Mouse (Mus musculus): ENCODE measurements around the gene Mark1. TPM values are rescaled to one million over a fixed set of nuclear protein-coding genes. Genes with fewer than 3 reads are reported as not detected.
A peak's percentile ranks its signal among the peaks of the same experiment; 100 is the strongest.

Mark1 gene
- total RNA-seq, 1 experiment from 2014 or later: not detected

DNA sequence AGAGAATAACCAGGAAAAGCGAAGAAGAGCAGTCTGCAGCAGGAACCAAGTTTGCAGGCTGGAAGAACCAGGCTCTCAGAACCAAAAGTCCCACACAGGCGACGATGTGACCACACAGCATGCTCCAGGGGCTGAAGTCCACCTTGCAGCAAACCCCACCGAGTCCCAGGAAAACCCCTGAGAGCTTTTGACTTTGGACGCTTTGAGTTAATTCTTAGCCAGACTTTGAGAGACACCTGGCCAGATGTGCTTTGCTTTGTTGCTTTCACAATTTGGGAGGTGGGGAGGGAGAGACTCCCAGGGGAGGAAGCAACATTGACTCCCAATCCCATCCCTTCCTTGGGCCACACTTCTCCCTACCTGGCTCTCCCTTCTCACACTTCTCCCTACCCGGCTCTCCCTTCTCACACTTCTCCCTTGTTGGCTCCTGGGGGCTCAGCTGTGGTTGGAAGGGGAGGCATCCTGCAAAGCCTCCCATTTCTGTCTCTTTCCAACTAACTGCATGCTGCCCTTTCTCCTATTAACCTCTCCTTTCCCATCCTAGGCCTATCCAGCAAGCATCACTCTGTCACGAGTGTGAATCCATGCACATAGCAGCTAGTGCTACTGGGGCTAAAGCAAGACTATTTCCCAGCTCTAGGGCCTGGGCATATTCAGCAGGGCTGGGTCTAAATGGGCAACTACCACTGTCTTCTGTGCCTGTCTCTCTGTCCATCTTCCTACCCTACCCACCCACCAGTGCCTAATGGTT, 127.1 kb downstream of the Mark1 start:
- no peak for ATAC-seq (replicated peaks in 1 of 2; ENCODE audit: insufficient read depth in 1 of 2, low FRiP score in 2 of 2, low TSS enrichment in 1 of 2, low read depth in 1 of 2, poor library complexity in 2 of 2, severe bottlenecking in 2 of 2)

DNA sequence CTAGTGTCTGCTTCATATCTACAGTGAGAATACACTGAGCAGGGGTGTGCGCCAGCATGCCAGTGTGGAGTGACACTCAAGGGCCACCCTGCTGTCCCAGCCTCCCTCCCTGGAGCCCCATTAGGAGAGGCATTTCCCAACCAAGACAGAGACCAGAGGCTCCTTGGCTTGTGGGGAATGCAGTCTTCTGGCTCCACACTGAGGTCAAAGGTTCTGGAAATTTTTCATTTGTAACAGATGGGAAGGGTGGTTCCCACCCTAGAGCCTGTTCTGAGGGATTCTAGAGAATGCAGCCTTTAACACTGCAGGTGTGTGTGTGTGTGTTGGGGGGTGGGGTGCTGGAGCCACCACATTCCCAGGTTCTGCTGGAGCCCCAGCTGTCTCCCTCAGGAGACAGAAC, 127.9 kb downstream of the Mark1 start:
- ATAC-seq (replicated peaks in 1 of 2; ENCODE audit: insufficient read depth in 1 of 2, low FRiP score in 2 of 2, low TSS enrichment in 1 of 2, low read depth in 1 of 2, poor library complexity in 2 of 2, severe bottlenecking in 2 of 2): no peak

DNA sequence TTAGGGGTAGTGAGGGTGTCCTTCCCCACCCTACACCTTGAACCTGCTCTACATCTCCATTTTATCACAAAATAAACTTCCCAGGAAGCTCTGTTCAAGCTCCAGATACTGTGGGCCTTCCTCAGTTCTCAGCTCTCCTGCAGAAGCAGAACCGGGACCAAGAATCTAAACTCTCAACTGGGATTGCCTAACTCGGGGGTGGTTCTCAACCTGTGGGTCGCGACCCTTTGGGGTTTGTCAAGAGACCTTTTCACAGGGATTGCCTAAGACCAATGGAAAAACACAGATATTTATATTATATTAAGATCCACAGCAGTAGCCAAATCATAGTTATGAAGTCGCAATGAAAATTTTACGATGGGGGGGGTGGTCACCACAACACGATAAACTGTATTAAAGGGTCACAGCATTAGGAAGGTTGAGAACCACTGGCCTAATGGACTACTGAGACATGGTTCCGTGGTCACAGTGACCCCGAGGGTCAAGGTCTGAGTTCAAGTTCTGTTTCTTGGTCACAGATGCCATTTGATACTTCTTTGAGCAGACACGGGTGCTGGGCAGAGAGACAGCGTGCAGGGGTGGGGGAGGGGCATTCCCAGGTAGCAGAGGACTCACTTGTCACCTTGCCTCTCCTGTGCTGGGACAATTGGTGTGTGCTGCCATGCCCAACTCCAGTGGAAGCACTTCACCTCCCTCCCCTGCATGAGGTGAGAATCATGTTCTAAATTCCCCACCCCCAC, 128.6 kb downstream of the Mark1 start:
- no peak for ATAC-seq (replicated peaks in 1 of 2; ENCODE audit: insufficient read depth in 1 of 2, low FRiP score in 2 of 2, low TSS enrichment in 1 of 2, low read depth in 1 of 2, poor library complexity in 2 of 2, severe bottlenecking in 2 of 2)

DNA sequence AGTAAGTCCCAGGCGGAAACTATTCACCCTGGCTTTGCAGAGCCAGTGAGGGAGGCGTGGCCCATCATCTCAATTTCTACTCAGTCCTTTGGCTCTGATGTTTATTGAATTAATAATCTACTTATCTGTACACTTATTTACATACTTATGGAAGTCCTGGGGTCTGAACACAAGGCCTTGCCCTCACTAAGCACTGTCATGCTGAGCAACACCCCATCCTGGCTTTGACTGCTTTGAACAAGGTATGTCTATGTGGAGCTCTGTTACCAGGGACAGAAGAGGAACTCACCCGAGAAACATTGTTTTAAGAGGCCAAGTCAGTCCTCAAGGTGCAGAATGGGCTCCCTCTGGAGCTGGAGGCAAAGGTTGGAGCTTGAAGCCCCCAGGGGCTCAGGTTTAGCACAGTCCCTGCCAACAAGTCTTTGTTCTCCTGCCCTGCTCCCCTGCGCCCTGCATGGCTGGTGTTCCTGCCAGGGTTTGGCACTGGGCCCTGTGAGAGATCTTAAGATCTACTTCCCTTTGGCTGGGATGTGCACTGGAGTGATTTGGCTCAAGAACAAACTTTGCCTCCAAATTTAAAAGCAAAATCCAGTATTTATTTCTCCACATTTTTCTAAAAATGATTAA, 129.3 kb downstream of the Mark1 start:
- ATAC-seq (replicated peaks in 1 of 2; ENCODE audit: insufficient read depth in 1 of 2, low FRiP score in 2 of 2, low TSS enrichment in 1 of 2, low read depth in 1 of 2, poor library complexity in 2 of 2, severe bottlenecking in 2 of 2): 0 out of 4 replicates have a peak, but pooled peaks of 1 of the 2 experiments have one; percentile 50

DNA sequence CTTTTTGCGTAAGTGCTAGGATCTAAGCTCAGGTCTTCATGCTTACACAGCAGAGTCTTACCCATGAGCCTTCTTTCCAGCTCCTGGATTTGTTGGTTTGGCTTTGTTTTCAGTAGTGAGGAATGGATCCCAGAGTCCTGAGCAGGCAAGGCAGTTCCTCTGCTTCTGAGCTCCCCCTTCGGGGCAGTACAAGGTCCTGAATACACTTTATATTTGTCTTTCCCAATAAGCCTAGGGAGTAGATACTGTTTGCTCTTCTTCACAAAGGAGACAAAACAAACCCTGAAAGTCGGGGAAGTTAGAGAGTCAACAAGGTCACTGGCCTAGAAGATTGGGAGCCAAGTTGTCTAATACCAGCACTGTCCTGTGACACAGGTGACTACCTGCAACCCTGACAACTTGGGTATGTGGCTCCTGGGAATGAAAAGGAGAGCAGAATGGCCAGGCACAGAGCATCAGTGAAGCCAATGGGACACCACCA, 131.7 kb downstream of the Mark1 start:
- no peak for ATAC-seq (replicated peaks in 1 of 2; ENCODE audit: insufficient read depth in 1 of 2, low FRiP score in 2 of 2, low TSS enrichment in 1 of 2, low read depth in 1 of 2, poor library complexity in 2 of 2, severe bottlenecking in 2 of 2)

DNA sequence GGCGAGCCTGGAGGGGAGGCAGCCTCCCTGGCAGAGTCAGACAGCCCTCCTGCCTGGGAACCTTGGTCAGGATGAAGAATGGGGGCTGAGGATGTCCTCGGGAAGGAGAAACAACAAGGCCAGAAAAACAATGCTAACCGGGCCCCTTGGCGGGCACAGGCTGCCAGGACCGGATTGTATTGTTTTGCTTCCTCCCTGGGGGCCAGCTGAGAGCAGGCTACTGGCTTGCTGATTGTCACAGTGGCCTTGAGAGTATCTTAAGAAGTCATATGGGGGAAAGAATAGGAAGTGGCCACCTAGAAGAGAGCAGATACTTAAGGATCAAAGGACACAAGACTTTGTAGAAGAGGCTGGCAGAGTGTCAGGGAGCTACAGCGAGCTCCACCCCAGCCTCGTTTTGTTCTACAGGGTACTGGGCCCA, 135.0 kb downstream of the Mark1 start:
- ATAC-seq (replicated peaks in 1 of 2; ENCODE audit: insufficient read depth in 1 of 2, low FRiP score in 2 of 2, low TSS enrichment in 1 of 2, low read depth in 1 of 2, poor library complexity in 2 of 2, severe bottlenecking in 2 of 2): no peak

DNA sequence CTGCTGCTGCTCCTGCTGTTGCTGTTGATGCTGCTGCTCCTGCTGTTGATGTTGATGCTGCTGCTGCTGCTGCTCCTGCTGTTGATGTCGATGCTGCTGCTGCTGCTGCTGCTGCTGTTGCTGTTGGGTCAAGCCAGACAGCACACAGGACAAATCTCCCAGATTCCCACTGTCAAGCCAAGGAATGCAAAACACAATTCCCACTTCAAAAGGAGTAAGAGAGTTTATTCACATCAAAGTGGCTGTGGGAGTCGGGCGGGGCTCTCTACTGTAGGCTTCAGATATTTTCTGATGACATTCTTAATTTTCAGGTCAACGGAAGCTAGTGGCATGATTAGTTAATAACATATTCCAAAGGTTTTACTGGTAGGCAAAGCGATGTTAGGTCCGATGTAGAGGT, 136.7 kb downstream of the Mark1 start:
- ATAC-seq (replicated peaks in 1 of 2; ENCODE audit: insufficient read depth in 1 of 2, low FRiP score in 2 of 2, low TSS enrichment in 1 of 2, low read depth in 1 of 2, poor library complexity in 2 of 2, severe bottlenecking in 2 of 2): no peak

DNA sequence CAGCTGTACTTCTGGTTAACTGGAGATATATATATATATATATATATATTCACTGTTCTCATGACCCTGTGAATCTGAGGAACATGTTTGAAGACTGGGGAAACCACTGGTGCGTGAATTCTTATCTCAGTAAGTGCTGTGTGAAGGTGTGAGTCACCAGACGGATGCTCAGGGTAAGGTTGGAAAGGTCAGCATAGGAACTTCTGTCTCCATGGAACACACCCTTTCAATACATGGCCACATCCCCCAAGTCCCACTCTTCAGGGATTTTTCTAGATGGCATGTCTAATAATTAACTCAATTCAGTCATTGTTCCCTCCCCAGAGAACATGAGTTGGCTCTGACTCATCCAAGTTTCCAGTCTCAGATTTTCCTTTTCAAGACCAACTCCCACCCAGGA, 137.8 kb downstream of the Mark1 start:
- ATAC-seq (replicated peaks in 1 of 2; ENCODE audit: insufficient read depth in 1 of 2, low FRiP score in 2 of 2, low TSS enrichment in 1 of 2, low read depth in 1 of 2, poor library complexity in 2 of 2, severe bottlenecking in 2 of 2): no peak

DNA sequence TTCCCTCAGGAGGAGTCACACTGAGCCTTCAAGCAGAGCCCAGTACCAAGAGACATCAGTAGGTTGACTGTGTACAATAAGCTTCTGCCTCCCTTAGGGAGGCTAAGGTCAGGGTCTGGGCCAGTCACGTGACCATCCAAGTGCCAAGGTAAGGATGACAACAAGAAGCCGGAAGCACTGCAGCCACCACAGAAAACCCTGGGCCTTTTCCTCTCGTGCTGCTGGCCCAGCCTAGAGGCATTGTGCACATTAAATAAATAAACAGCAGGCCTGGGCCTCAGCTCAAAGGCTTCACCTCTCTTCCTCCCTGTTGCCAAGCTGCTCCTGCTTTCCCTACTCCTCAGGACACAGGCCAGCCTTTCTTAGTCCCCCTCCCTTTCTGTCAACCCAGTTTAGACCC, 139.1 kb downstream of the Mark1 start:
- ATAC-seq (replicated peaks in 1 of 2; ENCODE audit: insufficient read depth in 1 of 2, low FRiP score in 2 of 2, low TSS enrichment in 1 of 2, low read depth in 1 of 2, poor library complexity in 2 of 2, severe bottlenecking in 2 of 2): no peak

DNA sequence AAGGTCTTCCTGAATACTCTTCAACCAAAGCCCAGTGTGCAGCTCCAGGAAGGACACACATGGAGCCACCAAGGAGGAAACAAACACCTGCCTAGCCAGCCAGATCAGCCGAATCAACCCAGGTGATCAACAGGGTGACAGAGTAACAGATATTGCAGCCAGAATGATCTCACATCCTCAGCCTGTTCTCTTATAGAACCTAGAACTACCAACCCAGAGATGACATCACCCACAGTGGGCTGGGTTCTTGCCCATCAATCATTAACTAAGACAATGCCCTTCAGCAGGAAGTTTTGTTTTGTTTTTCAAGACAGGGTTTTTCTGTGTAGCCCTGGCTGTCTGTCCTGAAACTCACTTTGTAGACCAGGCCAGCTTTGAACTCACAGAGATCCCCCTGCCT, 141.1 kb downstream of the Mark1 start:
- no peak for ATAC-seq (replicated peaks in 1 of 2; ENCODE audit: insufficient read depth in 1 of 2, low FRiP score in 2 of 2, low TSS enrichment in 1 of 2, low read depth in 1 of 2, poor library complexity in 2 of 2, severe bottlenecking in 2 of 2)

DNA sequence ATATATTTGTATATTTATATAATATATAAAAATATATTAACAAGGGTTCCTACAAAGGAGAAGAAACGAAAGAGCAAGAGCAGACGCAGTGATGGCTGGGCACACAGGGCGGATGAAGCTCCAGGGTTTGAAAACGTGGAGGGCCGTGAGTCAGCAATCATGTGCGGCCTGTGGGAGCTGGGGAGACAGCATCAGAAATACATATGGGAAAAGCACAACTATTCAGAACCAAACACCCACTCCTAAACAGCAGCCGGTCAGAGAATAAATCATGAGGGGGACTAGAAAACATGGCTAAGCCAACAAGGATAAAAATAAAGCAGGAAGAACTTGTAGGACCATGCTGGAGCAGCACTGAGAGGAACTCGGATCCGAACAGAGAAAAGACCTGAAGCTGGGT, 142.2 kb downstream of the Mark1 start:
- no peak for ATAC-seq (replicated peaks in 1 of 2; ENCODE audit: insufficient read depth in 1 of 2, low FRiP score in 2 of 2, low TSS enrichment in 1 of 2, low read depth in 1 of 2, poor library complexity in 2 of 2, severe bottlenecking in 2 of 2)

DNA sequence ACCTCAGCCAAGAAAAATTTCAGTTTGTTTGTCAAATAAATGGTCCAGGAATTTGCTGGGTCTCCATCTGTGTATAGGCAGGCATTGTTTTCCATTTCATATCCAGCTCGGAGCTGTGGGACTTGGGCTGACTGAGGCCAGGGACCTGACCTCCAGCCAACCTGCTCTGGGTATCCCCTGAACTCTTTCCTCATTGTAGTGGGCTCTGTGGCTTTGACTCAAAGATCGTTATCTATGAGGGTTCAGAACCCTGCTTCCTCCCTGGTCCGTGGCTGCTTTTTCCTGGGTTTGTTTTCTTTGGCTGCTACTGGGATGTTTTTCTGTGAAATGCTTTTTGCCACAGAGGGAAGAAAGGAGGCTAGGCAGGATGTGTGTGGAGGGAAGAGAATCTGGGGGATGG, 145.4 kb downstream of the Mark1 start:
- peak in 1 of 2 experiments; percentile 25; a peak in 1 of 4 replicates for ATAC-seq (replicated peaks in 1 of 2; ENCODE audit: insufficient read depth in 1 of 2, low FRiP score in 2 of 2, low TSS enrichment in 1 of 2, low read depth in 1 of 2, poor library complexity in 2 of 2, severe bottlenecking in 2 of 2)

DNA sequence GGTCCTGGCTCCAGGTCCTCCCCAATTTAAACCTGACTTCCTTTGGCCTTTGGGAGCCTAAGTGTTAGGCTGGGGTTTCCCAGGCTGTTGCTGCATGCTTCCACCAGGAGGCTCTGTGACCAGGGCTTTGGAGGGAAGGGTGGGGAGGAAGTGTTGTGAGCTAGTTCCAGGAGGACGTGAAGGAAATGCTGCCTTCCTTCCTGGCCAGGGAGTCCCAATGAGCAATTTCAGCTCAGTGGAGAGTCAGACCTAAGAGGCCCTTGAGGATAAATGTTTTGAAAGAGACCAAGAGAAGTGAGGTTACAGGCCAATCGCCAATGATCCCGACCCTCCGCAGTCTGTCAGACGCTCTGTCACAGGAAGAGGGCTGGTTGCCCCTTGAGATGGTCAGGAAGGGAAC, 146.0 kb downstream of the Mark1 start:
- ATAC-seq (replicated peaks in 1 of 2; ENCODE audit: insufficient read depth in 1 of 2, low FRiP score in 2 of 2, low TSS enrichment in 1 of 2, low read depth in 1 of 2, poor library complexity in 2 of 2, severe bottlenecking in 2 of 2): peak; percentile 44 to 63

DNA sequence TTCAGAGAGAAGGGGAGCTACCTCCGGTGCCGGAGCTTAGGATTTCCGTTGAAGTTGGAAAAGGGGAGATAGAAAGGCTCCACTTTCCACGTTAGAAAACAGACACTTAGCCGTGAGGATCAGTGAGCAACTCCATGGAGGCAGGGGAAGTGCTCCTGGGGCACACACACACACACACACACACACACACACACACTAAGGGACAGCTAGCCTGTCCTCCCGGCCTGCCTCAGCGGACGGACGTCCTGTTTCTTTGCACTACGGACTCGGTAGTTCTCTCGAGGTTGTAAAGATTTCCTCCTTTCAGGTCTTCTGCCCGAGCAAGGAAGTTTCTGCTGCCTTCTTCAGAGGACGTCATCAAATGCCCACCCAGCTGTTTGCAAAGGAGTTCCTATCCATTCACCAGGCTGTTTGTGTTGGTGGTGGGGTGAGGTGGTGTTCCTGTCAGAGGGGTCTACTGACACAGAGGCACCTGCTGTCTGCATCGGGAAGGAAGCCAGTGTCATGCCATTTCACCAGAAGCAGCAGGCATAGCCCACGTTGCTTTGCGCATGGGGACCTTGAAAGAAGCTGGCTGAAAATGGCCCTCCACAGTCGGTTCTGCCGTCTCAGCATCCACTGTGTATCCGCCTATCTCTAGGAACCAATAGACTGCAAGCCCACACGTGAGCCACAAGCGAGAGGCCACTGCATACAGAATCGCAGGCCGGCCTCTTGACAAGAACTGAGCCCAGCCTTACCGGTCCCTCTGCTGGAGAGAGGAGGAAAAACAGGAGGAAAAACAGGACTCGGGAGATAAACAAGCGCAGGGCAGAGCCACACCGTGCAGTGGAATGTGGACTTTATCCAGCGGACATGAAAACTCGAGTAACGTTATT, 147.4 kb downstream of the Mark1 start:
- ATAC-seq (replicated peaks in 1 of 2; ENCODE audit: insufficient read depth in 1 of 2, low FRiP score in 2 of 2, low TSS enrichment in 1 of 2, low read depth in 1 of 2, poor library complexity in 2 of 2, severe bottlenecking in 2 of 2): peak; percentile 89 to 93

DNA sequence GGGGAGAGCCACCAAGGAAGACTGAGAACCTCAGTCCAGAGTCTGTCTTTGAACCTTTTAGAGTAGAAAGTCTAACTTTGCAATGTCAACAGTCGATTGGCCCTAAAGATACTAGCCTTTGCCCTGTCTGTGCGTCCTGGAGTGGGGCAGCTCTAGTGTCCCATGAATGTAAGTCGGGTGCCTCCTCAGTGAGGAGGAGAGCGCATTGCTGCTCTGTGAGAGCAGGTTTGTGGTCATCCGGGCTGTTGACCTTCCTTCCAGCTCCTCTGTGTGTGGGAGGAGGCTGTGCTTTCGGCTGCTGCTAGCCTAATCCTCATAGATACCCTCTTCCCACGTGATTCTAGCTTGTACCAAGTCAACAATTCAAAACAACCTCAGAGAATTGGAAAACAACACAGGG, 148.2 kb downstream of the Mark1 start:
- ATAC-seq (replicated peaks in 1 of 2; ENCODE audit: insufficient read depth in 1 of 2, low FRiP score in 2 of 2, low TSS enrichment in 1 of 2, low read depth in 1 of 2, poor library complexity in 2 of 2, severe bottlenecking in 2 of 2): no peak

DNA sequence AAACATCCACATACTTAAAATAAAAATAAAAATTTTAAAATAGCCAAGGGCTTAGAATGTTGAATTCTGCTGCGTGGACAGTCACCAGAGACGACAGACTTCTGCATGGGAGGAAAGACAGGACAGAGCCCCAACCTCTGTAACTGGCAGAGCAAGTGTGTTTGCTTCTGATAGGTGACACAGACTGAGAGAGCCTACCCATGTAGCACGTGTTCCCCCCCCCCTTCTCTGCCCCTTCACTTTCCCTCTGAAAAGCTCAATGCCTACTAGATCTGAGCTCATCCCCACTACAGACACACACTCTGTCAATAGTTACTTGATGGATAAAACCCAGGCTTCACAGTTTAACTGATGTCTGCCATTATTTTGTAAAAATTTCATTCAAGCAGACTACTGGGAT, 152.4 kb downstream of the Mark1 start:
- ATAC-seq (replicated peaks in 1 of 2; ENCODE audit: insufficient read depth in 1 of 2, low FRiP score in 2 of 2, low TSS enrichment in 1 of 2, low read depth in 1 of 2, poor library complexity in 2 of 2, severe bottlenecking in 2 of 2): no peak
